Mouse (Mus musculus) adrenal gland (tissue): ENCODE data around the gene Fhit.
"Not testable (repeated sequence)": the region's sequence is repeated elsewhere in the genome, so short reads cannot be mapped to it uniquely, and the experiment has no call there.

Experiments
- intact Hi-C: fragments of 180-260 bp; cut with DNase I; formaldehyde crosslinking; loops from one replicate; pipeline ENCODE4 v1.15.1; 2025
- long read RNA-seq, 2 experiments: library from polyadenylated mRNA; unstranded; transcript quantifications; one replicate each; pipeline ENCODE4 v2.0.0; 2020; ENCODE audit warnings: borderline replicate concordance in 1 of 2; ENCODE audit not compliant: insufficient replicate concordance in 1 of 2

Fhit gene
- long read RNA-seq, experiment 1, partial matches to known transcripts, result 0 of 4 reads
- long read RNA-seq, experiment 1, other reads (novel, unspliced or antisense), result 4 of 4 reads
- long read RNA-seq, experiment 2, partial matches to known transcripts, result 0 of 3 reads
- long read RNA-seq, experiment 2, other reads (novel, unspliced or antisense), result 3 of 3 reads

DNA sequence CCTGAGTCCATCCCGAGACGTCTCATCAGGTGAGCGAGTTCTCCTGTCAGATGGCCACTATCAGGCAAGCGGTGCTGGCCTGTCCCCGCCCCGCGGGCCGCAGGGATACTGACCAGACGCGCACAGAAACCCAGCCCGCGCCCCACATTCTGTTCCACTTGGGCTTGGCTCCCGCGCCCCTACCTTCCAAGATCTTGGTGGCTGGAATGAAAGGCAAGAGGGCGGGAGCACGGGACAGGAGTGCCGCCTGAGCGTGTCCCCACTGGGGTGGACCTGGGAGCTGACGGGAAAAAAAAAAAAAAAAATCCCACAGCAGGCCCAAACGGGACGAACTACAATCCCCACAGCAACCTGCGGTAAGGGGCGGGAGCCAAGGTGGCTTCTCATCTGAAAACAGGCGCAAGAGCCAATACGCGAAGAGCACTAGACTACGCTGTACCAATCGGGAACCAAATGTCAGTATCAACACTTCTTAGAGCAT lies at the start of gene Fhit:
Gene Fhit (minus strand): TSS at position 285 of the 481 bp plus-strand sequence.
- intact Hi-C loops, result no loop called here

DNA sequence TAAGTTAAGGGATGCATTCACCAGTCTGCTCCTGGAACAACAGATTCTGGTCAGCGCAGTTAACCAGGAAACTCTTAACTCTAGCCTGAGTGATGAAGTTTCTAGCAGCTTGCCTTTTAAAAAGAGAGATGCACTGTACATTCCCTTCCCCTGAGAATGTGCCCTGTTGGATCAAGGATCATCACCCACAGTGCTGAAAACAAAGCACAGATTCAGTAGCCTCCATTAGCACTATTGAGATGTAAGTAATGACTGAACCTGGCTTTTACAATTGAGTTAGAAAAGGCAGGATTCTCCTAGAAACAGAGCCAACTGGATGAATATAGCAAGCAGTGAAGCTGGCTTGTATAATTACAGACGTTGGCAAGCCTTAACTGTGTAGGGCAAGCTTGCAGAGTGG lies 45.0 kb upstream of the Fhit start:
- intact Hi-C loops, result loop anchor here (5.0 kb wide), 1 partner anchor 266 kb away; no protein-coding TSS in a partner anchor

DNA sequence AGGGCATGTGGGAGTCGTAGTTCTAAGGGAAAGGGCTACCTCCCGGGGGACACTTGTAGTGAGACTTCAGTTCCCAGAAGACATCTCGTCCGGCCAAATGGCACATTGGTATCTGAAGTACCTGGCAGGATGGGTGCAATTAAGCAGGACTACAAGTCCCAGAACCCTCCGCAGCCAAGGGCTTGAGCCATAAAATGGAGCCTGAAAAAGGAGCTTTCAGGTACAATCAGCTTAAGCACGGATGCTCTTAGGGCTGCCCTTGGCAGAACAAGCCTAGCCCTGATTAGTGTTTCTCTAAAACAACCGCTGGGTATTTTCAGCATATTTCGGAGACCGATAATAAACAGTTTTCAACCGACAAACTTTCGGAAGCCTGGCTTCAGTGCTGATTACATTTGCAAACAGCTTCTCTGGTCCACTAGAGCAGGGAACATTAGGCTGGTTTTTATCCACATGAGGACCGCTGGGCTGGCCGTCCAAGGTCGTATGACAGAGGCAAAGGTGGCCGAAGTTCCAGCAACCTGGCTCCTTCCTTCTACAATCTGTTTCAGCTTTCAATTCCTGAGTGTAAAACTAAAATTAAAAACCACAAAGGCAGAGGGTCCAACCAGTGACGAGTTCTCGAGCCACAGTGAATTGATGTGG lies 907 bp downstream of the Fhit start:
- intact Hi-C loops, result no loop called here

DNA sequence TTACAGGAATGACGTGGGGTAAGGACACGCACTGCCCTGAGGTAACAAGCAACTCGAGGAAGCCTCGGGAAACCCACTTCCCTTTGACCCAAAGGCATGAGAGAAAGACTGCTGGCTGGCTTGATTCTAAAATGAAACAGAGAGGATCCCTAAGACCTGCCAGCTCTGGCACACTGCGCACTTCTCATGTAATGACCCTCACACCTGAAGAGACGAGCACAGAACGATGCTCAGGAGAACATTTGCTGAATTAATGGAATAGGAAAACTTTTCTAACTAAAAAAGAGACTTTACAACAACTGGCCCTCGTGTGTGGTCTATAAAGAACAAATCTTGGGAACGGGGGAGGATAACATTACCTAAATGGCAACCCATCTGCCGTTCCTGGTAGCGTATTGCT lies 2.2 kb downstream of the Fhit start:
- intact Hi-C loops, result no loop called here

DNA sequence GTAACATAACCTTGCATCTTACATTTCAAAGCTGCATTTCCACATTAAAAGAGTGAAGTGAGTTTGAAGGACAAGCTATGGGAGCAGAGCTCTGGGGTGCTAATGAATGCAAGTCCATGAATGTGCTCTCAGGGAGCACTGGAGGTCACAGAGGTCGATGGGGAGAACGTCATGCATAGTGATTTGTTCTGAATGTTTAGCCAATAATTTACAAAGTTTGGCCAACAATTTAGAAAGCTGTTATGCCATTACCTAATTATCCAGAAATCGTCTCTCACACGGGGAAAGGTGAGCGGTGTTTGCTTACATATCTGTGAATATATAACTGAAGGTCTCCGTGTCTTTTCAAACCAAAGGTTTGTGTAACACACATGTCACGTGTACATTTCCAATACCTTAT lies 2.8 kb downstream of the Fhit start:
- intact Hi-C loops, result no loop called here

DNA sequence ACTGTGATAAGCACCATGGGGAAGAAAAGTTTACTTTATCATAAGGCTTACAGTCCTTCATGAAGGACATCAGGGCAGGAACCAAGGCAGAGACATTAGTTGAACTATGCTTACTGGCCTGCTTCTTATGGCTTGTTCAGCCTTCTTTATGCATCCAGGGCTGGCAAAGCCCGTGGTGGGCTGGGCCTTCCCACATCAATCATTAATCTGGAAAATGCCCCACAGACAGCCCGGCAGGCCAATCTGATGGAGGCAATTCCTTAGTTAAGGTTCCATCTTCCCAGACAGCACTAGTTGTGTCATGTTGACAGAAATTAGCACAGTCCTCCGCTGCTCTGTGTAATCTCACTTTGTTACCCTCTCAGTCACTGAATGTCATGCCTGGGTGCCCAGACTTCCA lies 4.1 kb downstream of the Fhit start:
- intact Hi-C loops, result no loop called here

DNA sequence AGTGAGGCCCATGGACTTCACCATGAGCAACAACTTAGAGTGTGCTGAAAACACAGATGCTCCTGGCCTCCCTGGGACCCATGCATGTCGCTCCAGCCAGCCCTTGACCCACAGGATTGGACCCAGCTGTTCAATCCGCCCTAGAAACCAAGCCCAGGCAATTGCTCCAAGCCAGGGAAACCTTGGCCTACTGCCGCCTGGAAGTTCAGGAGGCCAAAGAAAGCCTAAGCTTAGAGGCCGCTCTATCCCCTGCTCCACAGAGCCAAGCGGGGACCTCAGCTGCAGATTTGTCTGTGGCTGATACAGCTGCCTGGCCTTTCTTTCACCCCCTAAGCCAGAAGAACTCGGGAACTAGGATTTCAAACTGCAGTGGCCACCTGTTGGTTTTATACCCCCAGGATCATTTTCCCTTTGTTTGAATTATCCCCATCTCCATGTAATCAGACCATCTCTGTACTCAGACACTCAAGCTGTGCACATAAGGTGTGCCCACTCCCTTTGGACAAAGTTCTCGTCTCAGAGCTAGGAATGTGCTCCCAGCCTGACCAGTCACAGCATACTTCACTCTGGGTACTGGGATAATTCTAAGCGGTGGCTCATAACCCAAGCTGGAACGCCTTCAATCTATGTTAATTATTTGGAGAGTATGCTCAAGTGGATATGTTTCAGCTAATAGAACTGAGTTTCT lies 10.1 kb downstream of the Fhit start:
- intact Hi-C loops, result no loop called here

DNA sequence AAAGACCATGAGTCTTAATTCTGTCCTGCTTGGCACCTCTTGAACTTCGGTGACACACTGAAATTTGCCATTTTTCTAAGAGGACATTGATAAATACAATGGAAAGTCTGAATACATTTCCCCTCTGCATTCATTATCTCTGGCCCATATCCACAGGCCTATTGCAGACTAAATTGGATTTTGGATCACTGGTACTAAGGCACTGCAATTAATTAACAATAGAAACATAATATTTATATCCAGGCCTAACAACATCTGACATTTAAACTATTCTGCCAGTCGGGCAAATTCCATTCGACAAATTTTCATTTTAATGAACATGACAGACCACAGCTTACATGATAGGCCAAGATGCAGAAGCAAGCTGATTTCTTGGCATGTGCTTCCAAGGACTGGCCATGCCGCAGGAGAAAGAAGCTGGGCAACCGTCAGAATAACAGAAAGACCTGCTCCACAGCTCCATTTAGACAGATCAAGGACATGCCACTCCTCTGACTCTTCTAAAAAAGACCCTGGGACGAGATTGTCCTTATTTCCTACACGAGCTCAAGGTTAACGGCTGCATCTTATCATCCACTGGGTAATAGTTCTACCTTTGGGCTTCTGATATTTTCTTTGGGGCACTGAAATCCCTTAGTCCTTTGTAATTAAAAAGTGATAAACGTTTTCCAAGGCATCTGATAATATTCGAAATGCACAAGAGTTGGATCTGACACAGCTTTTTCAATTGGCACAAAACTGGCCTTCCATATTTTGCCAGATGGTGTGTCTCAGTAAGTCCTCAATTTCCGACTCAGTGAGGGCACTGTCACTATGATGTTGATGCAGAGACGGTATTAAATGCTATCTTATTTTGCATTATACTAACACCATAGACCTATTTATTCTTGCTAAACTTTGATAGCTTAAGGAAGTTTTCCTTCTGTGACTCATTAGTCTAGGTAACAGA lies 27.8 kb downstream of the Fhit start:
- intact Hi-C loops, result no loop called here

DNA sequence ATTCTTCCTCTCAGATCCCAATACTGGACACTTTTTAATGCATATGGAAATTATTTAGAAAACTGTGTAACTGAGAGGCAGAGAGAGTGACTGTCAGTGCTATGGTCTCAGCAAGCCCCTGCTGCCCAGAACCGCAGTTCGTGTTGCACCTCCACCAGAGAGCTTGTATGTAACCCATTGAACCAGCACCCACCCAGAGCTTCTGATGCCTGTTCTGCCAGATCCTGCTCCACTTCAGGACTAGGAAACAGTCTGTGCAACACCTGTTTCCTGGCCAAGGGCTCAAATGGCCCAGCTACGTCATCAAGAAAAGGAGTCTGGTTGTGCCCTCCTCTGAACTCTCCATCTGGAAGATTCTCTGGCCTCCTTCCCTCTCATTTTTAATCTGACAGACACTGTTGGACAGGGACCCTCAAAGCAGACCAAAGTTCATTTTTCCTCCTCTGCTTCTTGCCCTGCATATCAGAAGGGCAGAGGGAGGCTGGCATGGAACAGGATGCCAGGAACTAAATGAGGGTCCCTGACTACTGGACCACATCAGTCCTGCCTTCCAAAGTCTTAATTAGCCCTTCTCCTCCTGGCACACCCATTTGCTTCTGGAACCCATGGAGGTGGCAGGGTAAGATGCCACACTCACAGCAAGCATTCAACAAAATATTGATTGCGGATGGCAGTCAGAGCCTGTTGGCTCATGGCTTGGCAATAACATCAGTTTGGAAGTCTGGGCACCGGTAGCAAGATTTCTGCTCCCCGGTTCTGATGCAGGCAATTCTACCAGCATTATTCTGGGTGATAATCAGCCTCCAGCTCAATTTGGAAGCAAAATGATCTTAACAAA lies 29.0 kb downstream of the Fhit start:
- intact Hi-C loops, result no loop called here

DNA sequence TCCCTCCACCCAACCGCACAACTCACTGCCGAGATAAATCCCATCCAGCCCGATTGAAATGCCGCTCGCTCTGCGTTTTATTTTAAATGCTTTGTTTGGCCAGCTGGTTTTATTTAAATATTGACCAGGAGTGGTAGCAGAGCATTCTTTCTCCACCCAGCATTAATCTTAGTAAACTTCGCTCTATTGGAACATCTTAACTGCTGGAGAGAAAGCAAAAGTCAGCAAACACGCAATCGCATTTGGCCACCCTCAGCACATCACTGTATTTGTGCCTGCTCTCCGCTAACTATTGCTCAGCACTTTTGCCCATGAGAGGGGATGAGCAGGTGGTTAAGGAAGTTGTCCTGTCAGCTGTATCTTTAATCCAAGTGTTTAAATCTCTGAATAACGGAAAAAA lies 36.7 kb downstream of the Fhit start:
- intact Hi-C loops, result no loop called here

DNA sequence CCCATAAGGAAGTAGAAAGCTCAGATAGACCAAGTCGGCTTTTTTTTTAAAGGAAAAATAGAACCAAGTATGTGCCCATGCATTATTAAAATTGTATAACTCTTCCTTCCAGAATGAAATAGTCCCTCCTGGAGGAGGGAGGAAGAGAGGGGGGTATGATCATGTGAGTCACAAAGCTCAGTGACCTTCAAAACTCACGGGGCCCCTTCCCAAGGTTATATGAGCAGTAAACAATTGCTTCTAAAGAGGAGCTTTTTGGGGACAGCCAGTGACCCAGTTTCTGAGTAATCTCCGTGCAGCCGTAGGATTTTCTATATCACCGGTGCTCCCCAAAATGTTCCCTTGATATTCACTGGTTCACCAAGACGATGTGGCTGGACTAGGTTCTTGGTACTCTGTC lies 42.8 kb downstream of the Fhit start:
- intact Hi-C loops, result no loop called here

DNA sequence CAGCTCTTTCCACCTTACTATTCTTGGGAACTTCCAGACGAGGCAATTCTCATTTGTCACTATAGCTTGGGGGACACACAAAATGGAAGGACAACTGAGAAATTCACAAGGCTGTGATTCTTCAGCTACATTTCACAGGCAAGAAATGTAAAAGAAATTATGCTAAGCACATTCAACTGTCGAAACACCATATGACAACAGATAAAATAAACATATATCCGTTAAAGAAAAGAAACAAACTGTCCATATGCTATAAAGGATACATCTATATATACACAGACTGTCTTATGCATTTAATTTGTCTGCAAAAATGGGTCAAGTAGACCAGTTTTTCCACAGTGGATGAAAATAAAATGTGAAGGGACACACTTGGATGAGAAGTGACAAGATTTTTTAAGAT lies 76.2 kb downstream of the Fhit start:
- intact Hi-C loops, result no loop called here

DNA sequence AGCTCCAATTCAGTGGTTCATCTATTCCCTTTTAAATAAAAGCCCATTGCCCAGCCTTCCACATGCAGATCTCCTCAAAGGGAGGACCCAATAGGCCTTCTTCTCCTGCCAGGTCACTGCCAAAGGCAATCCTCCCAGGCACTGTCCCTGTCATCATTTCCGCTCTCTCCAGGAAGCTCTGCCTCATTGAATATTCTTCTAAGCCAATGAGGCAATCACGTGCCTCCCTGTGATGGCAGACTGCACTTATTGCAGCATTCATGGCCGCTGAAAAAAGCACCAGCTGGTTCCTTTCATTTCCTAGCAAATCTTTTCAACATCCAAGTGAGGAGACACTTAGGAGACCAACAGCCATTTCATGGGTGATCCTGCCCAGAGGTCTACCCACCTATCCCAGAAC lies 77.9 kb downstream of the Fhit start:
- intact Hi-C loops, result no loop called here

DNA sequence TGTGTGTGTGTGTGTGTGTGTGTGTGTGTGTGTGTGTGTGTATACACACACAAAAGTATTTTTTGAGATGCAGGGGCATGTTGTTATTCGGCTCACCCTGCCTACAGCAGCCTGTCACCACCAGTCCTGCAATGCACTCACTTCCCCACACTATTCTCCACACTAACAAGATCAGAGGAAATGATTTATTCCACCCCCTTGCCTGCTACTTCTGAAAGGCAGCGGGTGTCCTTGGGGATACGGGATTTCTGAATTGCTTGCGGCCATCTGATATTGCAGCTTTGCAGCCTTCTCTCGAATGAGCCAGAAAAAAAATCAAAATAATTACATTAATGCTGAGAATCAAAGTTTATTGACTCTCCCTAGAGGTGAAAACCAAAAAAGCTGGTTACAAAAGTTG lies 78.4 kb downstream of the Fhit start:
- intact Hi-C loops, result no loop called here

DNA sequence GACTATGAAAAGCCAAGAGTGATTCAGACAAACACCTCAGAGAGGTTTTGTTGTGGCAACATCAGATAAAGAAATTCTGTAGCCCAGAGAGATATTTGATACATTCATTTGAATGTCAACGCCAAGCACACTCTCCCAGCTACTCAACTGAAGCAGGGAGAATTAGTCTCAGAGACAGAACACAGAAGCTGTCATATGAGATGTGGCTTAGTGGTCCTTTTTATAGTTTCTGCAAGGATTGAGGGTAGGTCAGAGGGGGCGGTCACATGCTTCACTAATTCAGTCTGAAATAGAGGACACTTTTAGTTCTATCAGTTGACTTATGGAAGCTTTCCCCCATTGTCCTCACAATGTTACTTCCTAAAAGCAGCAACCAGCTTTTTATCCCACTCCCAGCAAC lies 98.2 kb downstream of the Fhit start:
- intact Hi-C loops, result no loop called here

DNA sequence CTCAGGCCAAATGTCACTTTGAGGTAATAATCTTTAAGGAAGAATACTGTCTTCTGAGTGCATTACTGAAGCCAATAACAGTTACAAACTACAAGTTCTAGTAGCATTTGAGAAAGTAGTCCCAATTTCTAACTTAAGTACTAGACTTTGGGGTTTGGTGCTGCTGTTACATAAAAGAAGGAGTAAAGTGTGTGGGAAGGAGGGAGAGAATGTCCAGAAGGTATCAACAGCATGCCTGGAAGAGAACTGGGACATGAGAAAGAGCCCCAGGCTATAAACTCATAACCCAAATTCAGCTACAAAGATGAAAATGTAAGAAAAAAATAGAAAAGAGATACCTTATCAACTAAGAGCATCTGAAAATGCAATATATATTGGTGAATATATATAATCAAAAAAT lies 101.6 kb downstream of the Fhit start:
- intact Hi-C loops, result no loop called here

DNA sequence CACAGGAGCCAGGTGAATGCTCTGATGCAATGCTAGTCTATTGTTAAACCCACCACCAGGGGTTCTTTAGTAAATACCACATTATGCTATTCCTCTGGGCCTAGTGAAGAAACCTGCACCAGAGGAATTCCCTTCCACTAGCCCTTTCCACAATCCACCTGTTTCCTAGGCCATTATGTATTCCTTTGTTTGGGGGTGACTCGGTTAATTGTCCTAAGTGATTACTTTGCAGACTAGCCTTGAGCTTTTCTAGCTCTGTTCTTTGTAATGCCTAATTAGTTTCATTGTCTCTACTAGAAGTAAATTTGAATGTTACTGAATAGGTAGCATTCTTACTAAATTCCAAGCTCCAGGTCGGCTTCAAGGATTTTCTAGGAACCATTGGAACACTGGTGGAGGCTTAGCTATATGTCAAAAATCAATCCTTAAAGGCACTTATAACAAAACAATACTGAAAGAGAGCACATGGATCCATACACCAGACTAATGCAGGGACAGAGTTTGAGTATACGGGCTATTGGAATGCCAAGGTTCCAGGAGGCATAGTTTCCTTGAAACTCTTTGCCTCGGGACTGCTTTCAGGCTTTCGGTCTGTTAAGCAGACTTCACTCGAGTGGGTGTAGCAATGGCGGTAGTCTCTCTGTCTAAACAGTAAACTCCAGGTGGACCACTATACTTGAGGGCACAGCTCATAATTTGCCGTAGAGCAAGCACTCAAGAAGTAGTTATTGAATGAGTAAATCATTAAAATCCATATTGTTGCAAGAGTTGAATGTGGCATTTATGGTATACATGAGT lies 122.1 kb downstream of the Fhit start:
- intact Hi-C loops, result not testable (repeated sequence)

DNA sequence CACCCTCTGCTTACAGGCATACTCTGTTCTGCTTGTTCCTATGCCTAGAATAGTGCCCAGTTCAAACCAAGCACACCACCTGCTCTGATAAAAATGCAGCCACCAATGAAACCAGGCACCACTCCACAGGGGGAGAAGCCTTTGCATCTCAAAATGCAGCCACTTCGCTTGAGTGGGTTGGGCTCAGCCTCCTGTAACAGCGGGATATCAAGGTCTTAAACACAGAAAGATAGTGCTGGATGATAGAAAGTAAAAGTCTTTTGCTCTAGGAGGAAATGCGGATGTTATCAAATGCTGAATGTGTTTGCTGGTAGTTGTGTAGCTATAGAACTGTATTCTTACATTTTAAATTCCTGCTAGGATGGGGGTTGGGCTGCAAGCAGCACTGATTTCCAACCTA lies 140.4 kb downstream of the Fhit start:
- intact Hi-C loops, result no loop called here

DNA sequence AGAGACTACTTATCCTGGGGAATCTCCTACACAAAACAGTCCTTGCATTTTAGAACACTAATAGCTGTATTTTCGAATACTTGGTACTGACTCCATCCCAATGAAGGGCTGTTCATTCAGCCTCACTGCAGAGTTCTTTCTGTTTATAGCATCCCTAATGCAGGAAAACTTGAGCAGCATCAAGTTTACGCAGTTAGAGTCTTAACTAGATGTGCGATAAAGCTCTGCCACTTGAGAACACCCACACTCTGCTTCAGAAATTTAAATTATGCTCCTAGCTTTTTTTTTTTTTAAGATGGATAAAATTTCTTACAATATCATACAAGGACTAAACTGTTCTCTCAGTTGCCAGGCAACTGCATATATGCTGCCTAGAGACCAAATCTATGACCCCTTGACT lies 183.2 kb downstream of the Fhit start:
- intact Hi-C loops, result no loop called here

DNA sequence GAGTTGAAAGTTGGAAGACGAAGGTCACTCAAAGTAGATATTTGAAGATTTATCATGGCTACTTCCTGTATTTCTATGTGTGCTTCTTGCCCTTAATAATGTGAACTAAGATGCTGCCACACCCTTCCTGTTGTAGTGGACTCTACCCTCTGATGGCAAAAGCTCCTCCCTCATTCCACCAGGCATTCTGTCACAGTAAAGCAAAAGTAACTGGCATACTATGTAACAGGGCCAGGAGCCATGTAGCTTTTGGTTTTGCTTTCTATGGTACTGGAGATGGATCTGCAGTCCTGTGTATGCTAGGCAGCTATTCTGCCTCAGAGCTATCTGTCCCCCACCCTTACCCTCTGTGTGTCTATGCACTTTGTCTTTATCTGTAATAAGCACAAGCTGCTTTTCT lies 220.2 kb downstream of the Fhit start:
- intact Hi-C loops, result no loop called here
